Mouse (Mus musculus) splenic B cell, adult 2 months (primary cell): ENCODE measurements around the gene Cd38.

ENCODE experiments used
- DNase-seq: peaks from one replicate; pipeline ENCODE4 v3.0.0-alpha.2; 2011; ENCODE audit warnings: low read depth, low spot score
- H3K27me3 ChIP-seq: 2 replicates; pipeline ENCODE4 v1.6.1; 2012; ENCODE audit warnings: mild to moderate bottlenecking, low read length, moderate library complexity, mixed read lengths; ENCODE audit not compliant: control insufficient read depth, poor library complexity, insufficient read depth, severe bottlenecking
- H3K36me3 ChIP-seq: 2 replicates; pipeline ENCODE4 v1.6.1; 2012; ENCODE audit warnings: mild to moderate bottlenecking, low read length, moderate library complexity, mixed read lengths; ENCODE audit not compliant: control insufficient read depth, poor library complexity, insufficient read depth, severe bottlenecking

The Cd38 gene

DNA sequence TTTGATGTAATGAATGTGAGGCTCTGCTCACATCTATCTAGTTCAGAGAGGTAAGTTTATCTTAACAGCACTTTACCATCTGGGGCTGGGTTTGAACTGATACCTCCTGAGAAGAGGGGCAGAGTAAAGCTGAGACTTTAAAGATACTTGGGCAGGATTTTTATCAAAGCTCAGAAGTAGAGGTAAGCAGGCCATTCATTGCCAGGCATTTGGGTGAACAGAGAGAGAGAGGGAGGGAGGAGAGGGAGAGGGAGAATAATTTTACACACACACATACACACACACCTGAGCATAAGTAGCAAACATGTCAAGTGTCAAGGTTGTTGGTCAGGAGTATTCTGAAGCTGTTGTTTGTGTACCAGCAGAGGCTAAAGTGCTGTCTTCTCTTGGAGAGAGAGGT is at the start of gene Cd38:
Gene Cd38 (plus strand): TSS at position 301 of the 400 bp plus-strand sequence.
- no peaks in the 10 kb centered on the region for H3K27me3 ChIP-seq
- peaks cover 4% of the 10 kb centered on the region for H3K36me3 ChIP-seq
- DNase-seq, result no peak

DNA sequence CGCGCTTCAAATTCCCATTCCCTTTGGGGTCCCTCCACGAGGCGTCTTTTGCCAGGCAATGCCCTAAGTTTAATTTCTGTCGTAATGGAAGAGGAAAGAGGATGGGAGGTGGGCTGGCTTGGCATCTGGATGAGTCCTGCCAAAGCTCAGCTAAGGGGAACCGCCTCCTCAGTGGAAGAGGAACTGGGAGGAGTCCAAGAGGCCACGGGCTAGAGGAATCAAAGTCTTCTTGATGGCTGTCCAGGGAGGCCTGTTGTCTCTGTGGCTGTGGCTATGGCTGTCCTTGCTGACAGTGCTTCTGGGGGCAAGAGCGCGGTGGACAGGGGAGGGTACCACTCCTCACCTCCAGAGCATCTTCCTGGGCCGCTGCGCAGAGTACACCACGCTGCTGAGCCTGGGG is 49.7 kb upstream of the Cd38 start, which contains the start of gene Bst1:
Gene Bst1 (plus strand): TSS at position 191 of the 400 bp plus-strand sequence.
- DNase-seq, result no peak
- no peaks in the 10 kb centered on the region for H3K27me3 ChIP-seq
- no peaks in the 10 kb centered on the region for H3K36me3 ChIP-seq

DNA sequence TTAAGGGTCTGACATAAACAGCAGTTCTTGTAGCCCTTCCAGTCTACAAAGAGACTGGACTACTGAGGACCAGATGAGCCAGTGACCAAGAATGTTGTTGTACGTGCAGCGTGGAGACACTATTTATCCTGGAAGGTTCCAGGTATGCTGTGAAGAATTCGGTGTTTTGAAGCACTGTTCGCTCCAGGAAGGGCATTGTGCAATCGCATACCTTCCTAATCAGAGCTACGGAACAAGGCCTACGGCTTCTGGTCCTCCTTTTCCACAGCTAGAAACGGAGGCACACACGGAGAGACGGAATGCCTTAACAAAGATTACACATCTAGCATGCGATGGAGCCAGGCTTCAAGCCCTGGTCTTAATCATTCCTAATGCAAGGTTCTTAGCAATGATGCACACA is 47.6 kb upstream of the Cd38 start:
- H3K36me3 ChIP-seq, result no peaks in the 10 kb centered on the region
- no peaks in the 10 kb centered on the region for H3K27me3 ChIP-seq
- DNase-seq, result no peak

DNA sequence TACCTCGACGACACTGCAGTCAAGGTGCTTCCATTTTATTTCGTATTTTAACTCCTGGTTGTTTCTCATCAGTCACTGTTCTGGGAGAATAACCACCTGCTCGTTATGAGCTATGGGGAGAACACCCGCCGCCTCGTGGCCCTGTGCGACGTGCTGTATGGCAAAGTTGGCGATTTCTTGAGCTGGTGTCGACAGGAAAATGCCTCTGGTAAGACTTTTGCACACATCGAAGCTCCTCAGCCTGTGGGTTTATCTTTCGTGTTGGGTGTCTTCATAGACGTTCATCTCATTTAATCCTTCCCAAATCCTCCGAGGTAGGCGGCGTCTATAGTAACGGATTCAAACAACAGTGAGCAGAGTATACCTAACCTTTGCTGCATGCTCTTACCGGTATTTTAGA is 46.8 kb upstream of the Cd38 start, which contains the start of gene Fbxl5:
Gene Fbxl5 (minus strand): TSS at position 101 of the 400 bp plus-strand sequence.
- no peak for DNase-seq
- H3K36me3 ChIP-seq, result no peaks in the 10 kb centered on the region
- no peaks in the 10 kb centered on the region for H3K27me3 ChIP-seq

DNA sequence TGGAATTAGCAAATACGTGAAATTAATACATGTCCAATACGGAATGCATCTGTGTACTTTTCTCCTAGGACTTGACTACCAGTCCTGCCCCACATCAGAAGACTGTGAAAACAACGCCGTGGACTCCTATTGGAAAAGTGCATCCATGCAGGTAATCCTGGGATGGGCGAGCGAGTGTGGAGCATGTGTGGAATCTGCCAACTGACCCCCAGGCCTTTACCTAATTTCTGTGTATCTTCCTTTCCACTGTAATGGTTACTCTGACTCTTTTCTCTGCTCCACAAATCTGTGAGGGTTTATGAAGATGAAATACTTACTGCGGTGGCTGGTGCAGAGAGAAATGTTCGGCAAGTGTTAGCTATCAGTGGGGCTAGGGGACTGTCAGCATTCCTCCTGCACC is 46.2 kb upstream of the Cd38 start:
- no peaks in the 10 kb centered on the region for H3K36me3 ChIP-seq
- H3K27me3 ChIP-seq, result no peaks in the 10 kb centered on the region
- DNase-seq, result no peak

DNA sequence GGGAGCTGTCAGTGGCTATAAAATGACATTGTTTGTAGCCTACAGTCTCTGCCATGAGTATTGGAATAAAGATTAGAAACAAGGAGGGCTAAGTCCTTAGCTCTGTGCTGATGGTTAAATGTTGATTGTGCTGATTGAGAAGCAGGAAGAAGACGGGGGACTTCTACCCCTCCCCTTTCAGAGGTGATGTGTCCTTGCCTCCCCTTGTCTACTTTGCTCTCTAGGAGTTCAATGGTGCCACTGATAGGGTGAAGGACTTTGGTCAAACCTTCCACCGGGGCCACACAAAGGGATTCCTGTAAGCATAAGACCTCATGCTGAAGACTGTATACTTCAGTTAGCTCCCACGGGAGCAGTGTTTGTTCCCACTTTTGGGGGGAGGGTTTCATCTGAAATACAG is 45.5 kb upstream of the Cd38 start:
- Histone ChIP-seq H3K27me3 (no peaks in the 10 kb centered on the region), H3K36me3 (no peaks in the 10 kb centered on the region)
- DNase-seq, result no peak

DNA sequence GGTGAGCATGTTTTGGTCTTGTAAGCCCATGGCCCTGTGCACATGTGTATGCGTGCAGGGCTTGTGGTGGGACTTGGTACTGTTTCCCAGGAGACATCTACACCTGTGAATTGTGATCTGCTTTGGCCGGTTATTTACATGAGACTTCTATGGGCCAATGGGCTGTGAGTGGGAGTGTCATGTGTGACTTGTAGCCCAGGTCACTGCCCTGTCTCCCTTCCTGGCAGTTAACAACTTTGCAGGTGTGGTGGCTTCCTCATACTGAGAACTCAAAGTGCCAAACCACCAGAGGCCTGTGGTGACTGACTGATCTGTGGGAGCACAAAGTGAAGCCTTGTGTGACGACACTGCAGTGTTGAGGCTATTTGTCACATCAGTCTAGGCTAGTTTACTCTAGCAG is 43.8 kb upstream of the Cd38 start:
- Histone ChIP-seq H3K27me3 (no peaks in the 10 kb centered on the region), H3K36me3 (no peaks in the 10 kb centered on the region)
- peak; percentile 82 for DNase-seq

DNA sequence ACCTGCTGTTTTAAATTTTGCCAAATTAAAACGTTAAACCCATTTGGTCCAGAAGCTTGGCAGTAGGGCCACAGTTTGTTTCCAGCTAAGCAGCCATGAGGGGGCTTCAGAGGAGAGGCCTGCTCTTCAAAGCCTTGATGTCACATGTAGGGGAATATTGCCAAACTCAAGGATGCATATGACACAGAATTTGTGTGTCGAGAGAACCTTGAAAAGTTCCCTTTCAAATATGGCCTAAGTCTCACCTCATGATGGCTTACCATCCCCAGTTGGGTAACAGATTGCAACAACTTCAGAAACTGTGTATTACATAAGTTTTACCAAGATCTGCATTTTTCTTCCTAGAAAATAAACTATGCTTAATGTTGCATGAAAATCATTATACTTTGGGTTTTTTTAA is 41.5 kb upstream of the Cd38 start:
- DNase-seq, result no peak
- Histone ChIP-seq H3K36me3 (no peaks in the 10 kb centered on the region), H3K27me3 (no peaks in the 10 kb centered on the region)

DNA sequence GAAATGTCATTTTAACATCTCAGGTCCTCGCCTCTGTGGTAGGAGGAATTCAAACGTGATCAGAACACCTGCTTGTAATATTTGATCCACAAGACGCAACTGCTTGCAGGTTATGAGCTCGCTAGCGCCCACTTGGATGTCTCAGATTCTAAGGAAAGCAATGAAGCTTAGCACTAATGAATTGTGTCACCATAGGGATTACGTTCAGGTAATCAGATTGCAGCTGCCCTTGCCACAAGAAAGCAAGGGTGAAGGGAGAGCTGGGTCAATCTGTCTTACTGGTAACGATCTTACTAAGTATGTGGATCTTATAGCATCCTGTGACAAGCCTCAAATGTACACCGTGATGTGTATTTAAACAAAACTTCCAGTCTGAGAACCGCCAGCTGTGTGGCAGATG is 41.0 kb upstream of the Cd38 start:
- H3K27me3 ChIP-seq, result no peaks in the 10 kb centered on the region

DNA sequence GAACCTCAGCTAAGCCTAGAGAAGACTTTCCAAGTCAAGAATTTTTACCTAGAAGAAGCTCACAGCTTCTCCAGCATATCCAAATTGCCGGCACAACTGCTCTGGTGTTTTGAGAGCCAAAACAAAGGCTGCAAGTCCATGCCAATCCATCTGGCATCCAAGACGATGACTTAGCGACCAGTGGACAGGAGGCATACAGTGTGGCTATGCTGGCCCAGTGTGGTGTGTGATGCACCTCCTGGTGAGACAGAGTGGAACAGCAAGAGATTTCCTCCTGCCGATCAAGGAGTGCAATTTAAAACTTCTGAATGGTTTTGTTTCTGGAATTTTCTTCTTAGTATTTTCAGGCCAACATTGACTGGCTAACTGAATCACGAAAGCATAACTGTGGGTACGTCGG is 31.8 kb upstream of the Cd38 start:
- Histone ChIP-seq H3K27me3 (no peaks in the 10 kb centered on the region), H3K36me3 (no peaks in the 10 kb centered on the region)
- DNase-seq, result peak; percentile 31

More for the DNA sequence above, 41.0 kb upstream of the Cd38 start:
- no peak for DNase-seq
- H3K36me3 ChIP-seq, result no peaks in the 10 kb centered on the region

DNA sequence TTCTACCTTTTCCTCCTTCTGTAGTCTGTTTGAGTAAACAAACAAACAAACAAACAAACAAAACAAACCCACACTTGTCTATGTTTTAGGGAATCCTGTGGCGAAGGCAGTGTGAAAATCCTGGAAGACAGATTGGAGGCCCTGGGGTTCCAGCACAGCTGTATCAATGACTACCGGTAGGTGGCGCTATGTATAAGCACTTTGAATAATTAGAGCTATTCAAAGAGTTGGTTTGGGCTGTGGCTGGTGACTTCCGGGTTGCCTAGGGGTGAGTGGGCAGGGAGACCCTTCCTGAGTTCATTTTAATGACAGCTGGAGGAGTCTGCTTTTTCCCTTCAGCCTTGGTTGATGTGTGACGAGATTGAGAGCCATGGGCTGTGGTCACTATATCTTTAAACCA is 31.0 kb upstream of the Cd38 start:
- peak; percentile 76 for DNase-seq

DNA sequence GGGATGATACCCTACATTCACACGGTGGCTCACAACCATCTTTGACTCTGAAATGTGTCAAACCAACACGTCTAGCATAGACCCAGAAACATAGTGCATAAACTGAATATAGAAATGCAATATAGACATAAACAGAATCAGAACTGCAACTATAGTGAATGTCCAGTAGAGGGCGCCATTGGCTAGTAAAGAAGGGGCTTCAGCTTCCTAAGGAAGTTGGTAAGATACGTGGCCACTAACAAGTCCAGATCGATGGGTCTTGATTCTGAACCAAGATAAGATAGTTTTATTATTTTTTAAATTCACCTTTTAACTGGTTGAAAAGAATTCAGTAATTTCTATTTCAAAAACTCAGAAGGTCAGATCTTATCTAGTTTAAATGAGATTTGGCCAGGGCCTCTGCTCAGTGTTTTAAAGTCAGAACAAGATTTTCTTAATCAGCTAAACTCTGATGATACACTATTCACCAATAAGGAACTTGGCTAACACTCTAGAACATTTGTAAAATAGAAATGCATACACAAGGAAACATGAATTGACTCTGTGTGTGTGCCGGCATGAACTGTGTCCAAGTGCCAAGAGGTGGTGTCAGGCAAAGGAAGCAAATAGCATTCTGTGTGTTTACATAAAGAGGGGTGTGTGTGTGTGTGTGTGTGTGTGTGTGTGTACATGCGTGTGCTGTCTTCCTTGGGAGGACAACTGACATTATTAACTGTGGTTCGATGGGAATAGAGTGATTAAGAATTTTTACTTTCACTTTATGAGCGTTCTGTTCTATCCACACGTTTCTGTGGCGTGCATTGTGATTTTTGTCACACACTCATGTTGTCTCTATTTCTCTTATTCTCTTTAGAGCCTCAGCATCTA is 27.0 kb upstream of the Cd38 start:
- no peaks in the 10 kb centered on the region for H3K27me3 ChIP-seq
- no peaks in the 10 kb centered on the region for H3K36me3 ChIP-seq
- DNase-seq, result peak; percentile 87

More for the DNA sequence above, 31.0 kb upstream of the Cd38 start:
- Histone ChIP-seq H3K27me3 (no peaks in the 10 kb centered on the region), H3K36me3 (no peaks in the 10 kb centered on the region)

DNA sequence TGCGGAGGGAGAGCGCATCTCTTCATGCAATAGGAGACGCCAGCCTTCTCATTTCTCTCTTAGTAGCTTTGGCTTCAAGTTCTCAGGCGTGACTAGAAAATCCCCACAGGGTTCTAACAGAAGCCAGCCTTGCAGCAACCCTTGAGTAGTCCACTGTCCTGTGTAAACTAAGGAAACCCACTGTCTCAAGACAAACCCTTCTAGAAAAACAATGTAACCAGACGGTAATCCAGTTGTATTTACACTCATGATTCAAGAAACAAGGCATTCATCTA is 26.4 kb upstream of the Cd38 start:
- Histone ChIP-seq H3K27me3 (no peaks in the 10 kb centered on the region), H3K36me3 (no peaks in the 10 kb centered on the region)
- peak; percentile 63 for DNase-seq

DNA sequence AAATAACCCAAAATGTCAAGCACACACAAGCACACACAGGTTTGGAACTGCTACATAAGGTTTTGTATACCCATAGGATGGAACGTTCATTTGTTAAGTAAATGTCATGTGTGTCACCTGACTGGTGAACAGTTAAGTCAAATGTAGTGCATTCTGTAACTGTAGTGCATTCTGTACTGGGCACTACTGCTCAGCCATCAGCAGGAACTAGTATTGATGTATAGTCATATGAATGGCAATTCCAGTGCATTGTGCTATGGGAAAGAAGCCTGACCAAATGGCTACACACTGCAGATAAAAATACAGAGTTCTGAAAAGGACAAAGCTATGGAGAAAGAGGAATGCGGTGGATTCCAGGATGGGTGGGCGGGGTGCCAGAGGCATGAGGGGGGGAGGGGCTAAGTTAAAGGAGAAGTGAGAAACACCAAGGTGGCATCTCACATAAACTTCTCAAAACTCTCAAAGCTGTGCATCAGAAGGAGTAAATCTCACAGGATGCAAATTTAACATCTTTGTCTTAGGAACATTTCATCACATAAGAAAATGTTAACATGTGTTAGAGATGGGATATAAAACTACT is 25.7 kb upstream of the Cd38 start:
- H3K36me3 ChIP-seq, result no peaks in the 10 kb centered on the region
- H3K27me3 ChIP-seq, result no peaks in the 10 kb centered on the region
- peak; percentile 65 for DNase-seq

DNA sequence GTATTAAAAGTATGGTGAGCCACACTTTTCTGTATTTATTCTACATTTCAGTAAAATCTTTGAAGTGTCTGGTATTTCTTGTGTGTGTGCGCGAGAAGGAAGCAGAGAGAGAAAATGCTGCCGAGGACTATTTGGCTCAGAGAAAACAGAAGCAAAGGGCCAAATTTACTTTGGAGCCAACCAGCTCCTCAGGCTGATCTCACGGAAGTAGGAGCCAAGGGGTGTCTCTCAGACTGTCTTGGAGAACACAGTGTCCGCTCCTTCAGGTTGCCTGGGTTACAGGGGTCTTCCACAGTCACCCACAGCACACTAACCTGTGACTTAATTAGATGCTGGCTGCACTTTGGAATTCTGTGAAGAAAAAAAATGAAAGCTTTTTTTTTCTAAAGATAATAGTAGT is 23.3 kb upstream of the Cd38 start:
- DNase-seq, result no peak
- no peaks in the 10 kb centered on the region for H3K36me3 ChIP-seq
- H3K27me3 ChIP-seq, result no peaks in the 10 kb centered on the region
